Mouse (Mus musculus): ENCODE data around the gene Tbck. TPM values are rescaled to one million over a fixed set of nuclear protein-coding genes. Genes with fewer than 3 reads are reported as not detected.

Gene Tbck
- total RNA-seq (2021): 10 to 100 TPM; 34.0 to 36.8 TPM
- long read RNA-seq, experiment 1, full-length matches to known transcripts: 7 of 16 reads
- long read RNA-seq, experiment 1, partial matches to known transcripts: 4 of 16 reads
- long read RNA-seq, experiment 1, other reads (novel, unspliced or antisense): 5 of 16 reads
- long read RNA-seq, experiment 2, full-length matches to known transcripts: 8 of 17 reads
- long read RNA-seq, experiment 2, partial matches to known transcripts: 3 of 17 reads
- long read RNA-seq, experiment 2, other reads (novel, unspliced or antisense): 6 of 17 reads

GRCm38 (mm10) chr3:132683447-132684230 is at the start of gene Tbck:
Gene Tbck (plus strand): TSS chr3:132684144.
- Histone ChIP-seq H3K4me3 (peak within 1 kb of the TSS; percentile 77), H3K27ac (peak within 1 kb of the TSS; percentile 100)
- peak; percentile 90 to 95 for DNase-seq (ENCODE audit: low spot score in 2 of 2)
- no peak for TF ChIP-seq CTCF (conservative IDR thresholded peaks at IDR 0.05)

DNA sequence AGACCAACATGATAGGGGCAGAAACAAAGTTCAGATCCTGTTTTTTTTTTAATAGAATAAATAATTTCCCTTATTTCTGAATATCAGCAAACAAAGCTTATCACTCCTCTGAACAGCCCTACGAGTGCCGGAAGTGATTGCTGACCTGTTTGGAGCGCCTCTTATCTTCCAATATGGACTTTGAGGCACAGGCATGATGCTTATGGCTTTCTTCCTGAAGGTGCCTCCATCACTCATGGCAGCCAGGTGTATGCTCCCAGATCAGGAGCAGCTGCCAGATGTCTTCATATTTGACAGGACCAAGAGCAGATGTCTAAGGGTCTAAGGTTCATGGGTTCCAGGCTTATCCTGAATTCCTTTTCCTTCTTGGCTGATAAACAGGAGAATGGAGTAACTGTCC is 46.9 kb upstream of the Tbck start:
- Histone ChIP-seq H3K4me3 (no peak overlapping the region), H3K27ac (no peak overlapping the region)
- DNase-seq (ENCODE audit: low spot score in 2 of 2): no peak
- no peak for TF ChIP-seq CTCF (conservative IDR thresholded peaks at IDR 0.05)

GRCm38 (mm10) chr3:132644071-132644470 is 39.9 kb upstream of the Tbck start:
- Histone ChIP-seq H3K4me3 (no peak overlapping the region), H3K27ac (no peak overlapping the region)
- no peak for TF ChIP-seq CTCF (conservative IDR thresholded peaks at IDR 0.05)
- DNase-seq (ENCODE audit: low spot score in 2 of 2): no peak

- DNase-seq (ENCODE audit: low spot score in 2 of 2): no peak
- Histone ChIP-seq H3K4me3 (no peak overlapping the region), H3K27ac (no peak overlapping the region)
- TF ChIP-seq CTCF (conservative IDR thresholded peaks at IDR 0.05): no peak
These were observed 37.1 kb upstream of the Tbck start for GRCm38 (mm10) chr3:132646814-132647213.

GRCm38 (mm10) chr3:132649368-132649767 is 34.6 kb upstream of the Tbck start:
- TF ChIP-seq CTCF (conservative IDR thresholded peaks at IDR 0.05): no peak
- Histone ChIP-seq H3K27ac (no peak overlapping the region), H3K4me3 (no peak overlapping the region)
- DNase-seq (ENCODE audit: low spot score in 2 of 2): no peak

DNA sequence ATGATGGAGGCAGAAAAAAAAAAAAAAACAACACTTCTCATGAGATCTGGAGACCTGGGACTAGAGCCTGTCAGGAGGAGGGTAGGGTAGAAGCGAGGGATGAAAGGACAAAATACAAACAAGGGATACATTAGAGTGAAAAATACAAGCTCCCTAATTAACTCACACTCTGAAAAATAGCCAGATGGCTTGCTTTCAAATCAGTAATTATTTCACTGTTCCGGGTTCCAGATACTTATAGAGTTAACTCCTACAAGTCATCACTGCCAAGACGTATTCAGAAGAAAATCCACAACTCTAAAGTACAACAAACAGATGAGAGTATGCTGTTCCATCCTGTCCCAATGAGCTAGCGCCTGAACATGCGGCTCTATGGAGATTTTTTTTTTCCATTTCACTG is 33.8 kb upstream of the Tbck start:
- DNase-seq (ENCODE audit: low spot score in 2 of 2): no peak
- Histone ChIP-seq H3K27ac (no peak overlapping the region), H3K4me3 (no peak overlapping the region)
- TF ChIP-seq CTCF (conservative IDR thresholded peaks at IDR 0.05): no peak

- H3K4me3 ChIP-seq: no peak overlapping the region
- DNase-seq (ENCODE audit: low spot score in 2 of 2): peak in 1 of 2 experiments; percentile 8
- H3K27ac ChIP-seq: no peak overlapping the region
- TF ChIP-seq CTCF (conservative IDR thresholded peaks at IDR 0.05): no peak
These were observed 32.2 kb upstream of the Tbck start for GRCm38 (mm10) chr3:132651776-132652175.

GRCm38 (mm10) chr3:132653959-132654358 is 30.0 kb upstream of the Tbck start:
- no peak for DNase-seq (ENCODE audit: low spot score in 2 of 2)
- no peak for TF ChIP-seq CTCF (conservative IDR thresholded peaks at IDR 0.05)
- Histone ChIP-seq H3K27ac (no peak overlapping the region), H3K4me3 (no peak overlapping the region)

GRCm38 (mm10) chr3:132655955-132656354 is 28.0 kb upstream of the Tbck start:
- no peak overlapping the region for H3K4me3 ChIP-seq
- no peak for TF ChIP-seq CTCF (conservative IDR thresholded peaks at IDR 0.05)
- no peak for DNase-seq (ENCODE audit: low spot score in 2 of 2)

DNA sequence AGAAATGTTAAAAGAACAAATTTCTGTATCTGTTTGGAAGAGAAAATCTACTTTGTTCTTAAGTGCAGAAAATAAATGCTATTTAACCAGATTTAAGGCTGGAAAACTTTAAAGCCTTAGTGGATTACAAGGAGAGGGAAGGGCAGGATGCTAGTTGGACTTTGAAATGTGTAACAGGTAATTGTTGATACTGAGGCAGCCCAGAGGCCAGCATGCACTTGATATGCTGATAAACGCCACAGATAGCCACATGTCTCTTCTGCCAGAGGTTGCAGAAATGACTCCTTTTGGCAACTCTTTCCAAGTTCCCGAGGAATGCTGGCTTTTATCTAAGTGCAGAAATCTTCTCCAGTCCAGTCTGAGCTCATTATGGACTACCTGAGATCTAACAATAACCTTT is 6.5 kb upstream of the Tbck start:
- no peak for TF ChIP-seq CTCF (conservative IDR thresholded peaks at IDR 0.05)
- H3K27ac ChIP-seq: peak overlapping the region; percentile 12; the same call in 1 of the 2 replicates
- no peak for DNase-seq (ENCODE audit: low spot score in 2 of 2)
- no peak overlapping the region for H3K4me3 ChIP-seq

More at GRCm38 (mm10) chr3:132655955-132656354, 28.0 kb upstream of the Tbck start:
- no peak overlapping the region for H3K27ac ChIP-seq

DNA sequence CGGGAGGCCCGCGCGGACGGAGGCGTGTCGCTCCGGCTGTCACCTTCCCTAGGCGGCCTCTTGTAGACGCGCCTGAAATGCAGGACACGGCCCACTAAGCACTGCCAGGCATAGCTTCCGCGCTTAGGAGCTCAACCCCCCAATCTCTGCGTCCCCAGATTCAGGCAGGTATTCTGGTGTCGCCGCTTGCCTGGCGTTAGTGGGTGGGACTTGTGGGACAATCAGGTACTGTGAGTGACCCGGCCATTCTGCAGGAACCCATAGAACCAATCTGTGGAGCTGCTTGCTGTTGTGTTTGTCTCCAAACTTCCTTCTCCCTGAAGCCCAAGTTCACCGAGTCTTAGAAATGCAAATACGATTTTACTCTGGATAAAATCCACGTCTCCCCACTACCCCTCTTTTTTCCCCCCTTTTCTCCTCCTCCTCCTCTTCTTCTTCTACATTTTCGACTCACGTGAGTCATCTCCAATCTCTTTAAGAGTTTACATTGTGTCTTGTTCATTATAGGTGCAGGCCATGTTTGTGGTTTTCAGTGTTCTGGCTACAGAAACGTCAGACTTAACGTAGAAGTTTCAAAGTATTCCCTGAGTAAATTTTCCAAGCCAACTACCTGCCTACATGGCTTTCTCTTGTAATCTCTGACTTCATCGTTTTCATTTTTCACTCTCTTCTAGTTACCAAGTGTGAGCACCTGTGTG is 436 bp downstream of the Tbck start, which contains the start of gene Aimp1:
Aimp1 (minus strand) TSS at position 140 of the 698 bp plus-strand sequence.
- H3K27ac ChIP-seq: peak within 1 kb of the TSS; percentile 100
- TF ChIP-seq CTCF (conservative IDR thresholded peaks at IDR 0.05): no peak
- peak within 1 kb of the TSS; percentile 77 for H3K4me3 ChIP-seq
- DNase-seq (ENCODE audit: low spot score in 2 of 2): no peak

DNA sequence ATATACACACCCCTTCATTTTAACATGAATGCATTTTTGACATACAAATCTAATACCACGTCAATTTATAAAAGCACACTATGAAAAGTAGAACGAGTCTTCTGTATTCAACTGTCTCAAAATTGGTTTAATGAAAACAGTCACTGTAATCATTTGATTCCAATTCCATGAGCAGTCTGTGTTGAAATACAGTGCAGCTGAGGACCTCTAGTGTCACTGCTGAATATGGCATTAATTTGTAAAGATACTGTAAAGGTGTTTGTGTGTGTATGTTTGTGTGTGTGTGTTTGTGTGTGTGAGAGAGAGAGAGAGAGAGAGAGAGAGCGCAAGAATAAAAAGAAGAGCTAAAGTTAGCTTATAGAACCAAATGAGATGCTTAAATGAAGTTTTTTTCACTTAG is 17.4 kb downstream of the Tbck start:
- H3K27ac ChIP-seq: no peak overlapping the region
- no peak for DNase-seq (ENCODE audit: low spot score in 2 of 2)
- peak; percentile 78 for TF ChIP-seq CTCF (conservative IDR thresholded peaks at IDR 0.05)
- no peak overlapping the region for H3K4me3 ChIP-seq

DNA sequence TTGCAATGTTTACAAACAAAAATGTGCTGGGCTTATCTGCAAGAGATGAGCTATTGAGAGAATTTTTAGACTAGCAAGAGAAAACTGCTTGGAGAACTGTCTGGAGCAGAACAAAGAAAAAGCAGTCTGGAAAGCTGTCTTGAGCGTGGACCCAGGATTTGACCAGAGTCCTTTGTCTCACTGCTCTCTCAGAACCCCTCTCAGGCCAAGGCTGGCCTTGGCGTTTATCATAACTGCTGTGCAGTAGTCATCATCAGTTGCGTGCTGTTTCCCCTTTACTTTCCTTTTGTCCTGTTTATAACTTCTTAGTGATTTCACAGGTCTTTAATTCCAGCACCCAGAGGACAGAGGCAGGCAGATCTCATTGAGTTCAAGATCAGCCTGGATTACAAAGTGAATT is 20.3 kb downstream of the Tbck start:
- no peak overlapping the region for H3K4me3 ChIP-seq
- DNase-seq (ENCODE audit: low spot score in 2 of 2): no peak
- no peak overlapping the region for H3K27ac ChIP-seq
- TF ChIP-seq CTCF (conservative IDR thresholded peaks at IDR 0.05): no peak
